Mouse (Mus musculus): ENCODE measurements at regions not wholly inside any gene's neighbourhood (a gene's known extent, or its start where the extent isn't known, plus 50 kb on each side); places are given as distances from the start of the nearest gene placed in this dataset.

- no peaks in the 10 kb centered on the region for H3K4me1 ChIP-seq (ENCODE audit: insufficient read depth, low read depth, low read length)
- peaks cover 4% of the 10 kb centered on the region; the same call in 1 of the 2 replicates for H3K9me3 ChIP-seq (replicated peaks)
- DNase-seq (ENCODE audit: low spot score) = no peak
- TF ChIP-seq GATA1 (IDR thresholded peaks at IDR 0.05; ENCODE audit: borderline replicate concordance, low read length) (no peak), POLR2AphosphoS5 (IDR thresholded peaks at IDR 0.05; ENCODE audit: insufficient replicate concordance, low read depth, low read length) (no peak), TAL1 (conservative IDR thresholded peaks at IDR 0.05; ENCODE audit: low read depth, low read length) (no peak), CTCF (IDR thresholded peaks at IDR 0.05; ENCODE audit: low read depth, low read length) (no peak), GATA2 (IDR thresholded peaks at IDR 0.05; ENCODE audit: borderline replicate concordance, low read depth, low read length) (no peak)
- no peak overlapping the region for H3K4me3 ChIP-seq (ENCODE audit: low read depth, low read length)
- H3K36me3 ChIP-seq (replicated peaks) = no peaks in the 10 kb centered on the region
- ATAC-seq (ENCODE audit: extremely low read depth, insufficient number of reproducible peaks, low FRiP score, poor library complexity, severe bottlenecking) = no peak
- no peaks in the 10 kb centered on the region for H3K27me3 ChIP-seq (ENCODE audit: insufficient read depth, low read length)
Measured at GRCm38 (mm10) chr9:41697160-41697559, 426.9 kb downstream of the Sorl1 start.

- no peak overlapping the region for H3K4me3 ChIP-seq (ENCODE audit: low read depth, low read length)
- H3K27me3 ChIP-seq (ENCODE audit: insufficient read depth, low read length) = no peaks in the 10 kb centered on the region
- no peaks in the 10 kb centered on the region for H3K36me3 ChIP-seq (replicated peaks)
- no peaks in the 10 kb centered on the region for H3K4me1 ChIP-seq (ENCODE audit: insufficient read depth, low read depth, low read length)
- TF ChIP-seq CTCF (IDR thresholded peaks at IDR 0.05; ENCODE audit: low read depth, low read length) = no peak
- no peak for TF ChIP-seq GATA1 (IDR thresholded peaks at IDR 0.05; ENCODE audit: borderline replicate concordance, low read length)
- DNase-seq (ENCODE audit: low spot score) (no peak), ATAC-seq (ENCODE audit: extremely low read depth, insufficient number of reproducible peaks, low FRiP score, poor library complexity, severe bottlenecking) (no peak)
- 0 out of 2 replicates have a peak, but pooled peaks cover 1% of the 10 kb centered on the region for H3K9me3 ChIP-seq (replicated peaks)
Measured at GRCm38 (mm10) chr9:41682911-41683310, 441.2 kb downstream of the Sorl1 start.

GRCm38 (mm10) chr9:41675656-41676055 lies 448.4 kb downstream of the Sorl1 start:
- H3K27me3 ChIP-seq (ENCODE audit: insufficient read depth, low read length) = no peaks in the 10 kb centered on the region
- no peaks in the 10 kb centered on the region for H3K4me1 ChIP-seq (ENCODE audit: insufficient read depth, low read depth, low read length)
- ATAC-seq (ENCODE audit: extremely low read depth, insufficient number of reproducible peaks, low FRiP score, poor library complexity, severe bottlenecking) = no peak
- DNase-seq (ENCODE audit: low spot score) = no peak
- H3K4me3 ChIP-seq (ENCODE audit: low read depth, low read length) = no peak overlapping the region
- H3K9me3 ChIP-seq (replicated peaks) = peaks cover 5% of the 10 kb centered on the region
- H3K36me3 ChIP-seq (replicated peaks) = no peaks in the 10 kb centered on the region
- no peak for TF ChIP-seq CTCF (IDR thresholded peaks at IDR 0.05; ENCODE audit: low read depth, low read length)
- no peak for TF ChIP-seq TAL1 (conservative IDR thresholded peaks at IDR 0.05; ENCODE audit: low read depth, low read length)
- no peak for TF ChIP-seq POLR2AphosphoS5 (IDR thresholded peaks at IDR 0.05; ENCODE audit: insufficient replicate concordance, low read depth, low read length)
- TF ChIP-seq GATA2 (IDR thresholded peaks at IDR 0.05; ENCODE audit: borderline replicate concordance, low read depth, low read length) = no peak
- no peak for TF ChIP-seq GATA1 (IDR thresholded peaks at IDR 0.05; ENCODE audit: borderline replicate concordance, low read length)

GRCm38 (mm10) chr9:41672958-41673357 lies 451.1 kb downstream of the Sorl1 start:
- no peak overlapping the region for H3K4me3 ChIP-seq (ENCODE audit: low read depth, low read length)
- no peaks in the 10 kb centered on the region for H3K4me1 ChIP-seq (ENCODE audit: insufficient read depth, low read depth, low read length)
- H3K36me3 ChIP-seq (replicated peaks) = no peaks in the 10 kb centered on the region
- TF ChIP-seq GATA1 (IDR thresholded peaks at IDR 0.05; ENCODE audit: borderline replicate concordance, low read length) (no peak), GATA2 (IDR thresholded peaks at IDR 0.05; ENCODE audit: borderline replicate concordance, low read depth, low read length) (no peak), CTCF (IDR thresholded peaks at IDR 0.05; ENCODE audit: low read depth, low read length) (no peak), TAL1 (conservative IDR thresholded peaks at IDR 0.05; ENCODE audit: low read depth, low read length) (no peak)
- peaks cover 5% of the 10 kb centered on the region for H3K9me3 ChIP-seq (replicated peaks)
- ATAC-seq (ENCODE audit: extremely low read depth, insufficient number of reproducible peaks, low FRiP score, poor library complexity, severe bottlenecking) = no peak
- no peak for DNase-seq (ENCODE audit: low spot score)
- H3K27me3 ChIP-seq (ENCODE audit: insufficient read depth, low read length) = no peaks in the 10 kb centered on the region

- no peak for ATAC-seq (ENCODE audit: extremely low read depth, insufficient number of reproducible peaks, low FRiP score, poor library complexity, severe bottlenecking)
Measured at GRCm38 (mm10) chr9:41668741-41669140, 455.4 kb downstream of the Sorl1 start.

GRCm38 (mm10) chr9:41665000-41665685 lies 459.0 kb downstream of the Sorl1 start:
- H3K36me3 ChIP-seq (replicated peaks) = no peaks in the 10 kb centered on the region
- no peak overlapping the region for H3K4me3 ChIP-seq (ENCODE audit: low read depth, low read length)
- H3K27me3 ChIP-seq (ENCODE audit: insufficient read depth, low read length) = no peaks in the 10 kb centered on the region
- H3K9me3 ChIP-seq (replicated peaks) = no peaks in the 10 kb centered on the region
- H3K4me1 ChIP-seq (ENCODE audit: insufficient read depth, low read depth, low read length) = no peaks in the 10 kb centered on the region
- no peak for ATAC-seq (ENCODE audit: extremely low read depth, insufficient number of reproducible peaks, low FRiP score, poor library complexity, severe bottlenecking)
- no peak for TF ChIP-seq CTCF (IDR thresholded peaks at IDR 0.05; ENCODE audit: low read depth, low read length)
- no peak for TF ChIP-seq TAL1 (conservative IDR thresholded peaks at IDR 0.05; ENCODE audit: low read depth, low read length)
- no peak for DNase-seq (ENCODE audit: low spot score)

More at GRCm38 (mm10) chr9:41668741-41669140, 455.4 kb downstream of the Sorl1 start:
- Histone ChIP-seq H3K4me3 (ENCODE audit: low read depth, low read length) (no peak overlapping the region), H3K4me1 (ENCODE audit: insufficient read depth, low read depth, low read length) (no peaks in the 10 kb centered on the region), H3K27me3 (ENCODE audit: insufficient read depth, low read length) (no peaks in the 10 kb centered on the region), H3K9me3 (replicated peaks) (no peaks in the 10 kb centered on the region; the same call in 1 of the 2 replicates), H3K36me3 (replicated peaks) (no peaks in the 10 kb centered on the region)
- no peak for DNase-seq (ENCODE audit: low spot score)
- TF ChIP-seq TAL1 (conservative IDR thresholded peaks at IDR 0.05; ENCODE audit: low read depth, low read length) = no peak

- H3K27me3 ChIP-seq (ENCODE audit: insufficient read depth, low read length) = no peaks in the 10 kb centered on the region
- TF ChIP-seq POLR2AphosphoS5 (IDR thresholded peaks at IDR 0.05; ENCODE audit: insufficient replicate concordance, low read depth, low read length) = no peak
- TF ChIP-seq CTCF (IDR thresholded peaks at IDR 0.05; ENCODE audit: low read depth, low read length) = no peak
- TF ChIP-seq GATA1 (IDR thresholded peaks at IDR 0.05; ENCODE audit: borderline replicate concordance, low read length) = no peak
- TF ChIP-seq TAL1 (conservative IDR thresholded peaks at IDR 0.05; ENCODE audit: low read depth, low read length) = no peak
- no peak for TF ChIP-seq GATA2 (IDR thresholded peaks at IDR 0.05; ENCODE audit: borderline replicate concordance, low read depth, low read length)
- no peak for DNase-seq (ENCODE audit: low spot score)
Measured at GRCm38 (mm10) chr9:41660576-41660975, 463.5 kb downstream of the Sorl1 start.

More at GRCm38 (mm10) chr9:41660576-41660975, 463.5 kb downstream of the Sorl1 start:
- Histone ChIP-seq H3K9me3 (replicated peaks) (no peaks in the 10 kb centered on the region), H3K36me3 (replicated peaks) (no peaks in the 10 kb centered on the region), H3K4me3 (ENCODE audit: low read depth, low read length) (no peak overlapping the region), H3K4me1 (ENCODE audit: insufficient read depth, low read depth, low read length) (no peaks in the 10 kb centered on the region)
- ATAC-seq (ENCODE audit: extremely low read depth, insufficient number of reproducible peaks, low FRiP score, poor library complexity, severe bottlenecking) = no peak

All from G1E (cell line).